Mouse (Mus musculus): Measurements from ENCODE around the gene Hrct1. TPM values are rescaled to one million over a fixed set of nuclear protein-coding genes. Genes with fewer than 3 reads are reported as not detected.

The Hrct1 gene
- 3.9 and 4.3 TPM in 2 replicates for polyA plus RNA-seq (2015; fragmentation: Nextera tagmentation; extraction: Ambion mirVana)

DNA sequence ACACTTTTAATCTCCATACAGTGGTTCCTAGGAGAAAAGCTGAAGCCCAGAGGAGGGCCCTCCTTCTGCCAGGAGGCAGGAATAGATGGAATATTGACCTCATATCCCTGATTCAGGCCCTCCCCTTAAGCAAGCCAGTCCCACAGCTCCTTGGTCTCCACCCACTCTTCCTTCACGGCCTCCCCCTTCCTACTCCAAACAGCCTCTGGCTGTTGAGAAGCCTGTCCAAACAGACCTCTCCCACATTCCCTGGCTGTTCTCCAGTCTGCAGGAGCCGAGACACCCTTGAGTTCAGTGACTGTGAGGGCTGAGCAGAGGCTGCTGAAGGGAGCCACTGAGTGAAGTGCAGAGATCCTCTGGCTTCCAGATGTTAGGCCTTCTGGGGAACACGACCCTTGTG lies at the start of gene Hrct1:
Hrct1 (plus strand) TSS at position 194 of the 400 bp plus-strand sequence.

DNA sequence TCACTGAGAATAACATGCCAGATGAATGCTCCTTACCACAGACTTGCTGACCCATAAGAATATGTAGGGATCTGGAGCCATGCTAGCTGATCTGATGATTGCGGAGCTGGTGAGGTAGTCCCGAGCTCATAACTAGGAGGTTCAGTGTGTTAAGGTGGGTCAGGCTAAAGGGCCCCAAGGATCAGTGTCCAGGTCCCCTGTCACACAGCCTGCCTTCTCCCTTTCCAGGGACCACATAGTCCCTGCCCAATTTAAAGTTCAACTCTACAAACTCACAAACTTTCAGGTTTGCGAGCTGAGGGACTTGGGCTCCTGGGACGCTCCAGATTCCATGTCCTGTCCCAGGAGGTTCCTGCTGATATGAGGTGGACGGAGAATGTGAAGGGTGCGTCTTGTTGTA lies 26.3 kb upstream of the Hrct1 start, which contains the start of gene Olfr70:
Olfr70 (minus strand) TSS at position 101 of the 400 bp plus-strand sequence.

DNA sequence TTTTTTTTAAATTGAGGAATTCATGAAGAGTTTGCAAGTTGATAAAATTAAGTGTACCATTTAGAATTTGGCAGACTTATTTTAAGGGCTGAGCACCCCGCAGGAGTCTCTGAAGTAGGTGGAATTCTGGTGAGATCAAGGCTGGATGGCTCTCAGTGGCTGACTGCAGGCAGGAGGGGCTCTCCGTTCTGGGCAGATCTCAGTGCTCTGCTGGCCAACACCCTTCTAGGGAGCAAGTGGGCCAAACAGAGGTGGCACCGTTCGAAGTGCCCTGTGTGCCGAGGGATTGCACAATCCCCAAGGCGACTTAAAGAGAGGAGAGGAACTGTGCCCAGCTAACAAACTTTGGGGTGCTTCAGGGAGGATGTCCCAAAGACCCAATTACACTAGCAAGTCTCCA lies 17.1 kb upstream of the Hrct1 start, which contains the start of gene Olfr71:
Olfr71 (minus strand) TSS at position 387 of the 400 bp plus-strand sequence.

DNA sequence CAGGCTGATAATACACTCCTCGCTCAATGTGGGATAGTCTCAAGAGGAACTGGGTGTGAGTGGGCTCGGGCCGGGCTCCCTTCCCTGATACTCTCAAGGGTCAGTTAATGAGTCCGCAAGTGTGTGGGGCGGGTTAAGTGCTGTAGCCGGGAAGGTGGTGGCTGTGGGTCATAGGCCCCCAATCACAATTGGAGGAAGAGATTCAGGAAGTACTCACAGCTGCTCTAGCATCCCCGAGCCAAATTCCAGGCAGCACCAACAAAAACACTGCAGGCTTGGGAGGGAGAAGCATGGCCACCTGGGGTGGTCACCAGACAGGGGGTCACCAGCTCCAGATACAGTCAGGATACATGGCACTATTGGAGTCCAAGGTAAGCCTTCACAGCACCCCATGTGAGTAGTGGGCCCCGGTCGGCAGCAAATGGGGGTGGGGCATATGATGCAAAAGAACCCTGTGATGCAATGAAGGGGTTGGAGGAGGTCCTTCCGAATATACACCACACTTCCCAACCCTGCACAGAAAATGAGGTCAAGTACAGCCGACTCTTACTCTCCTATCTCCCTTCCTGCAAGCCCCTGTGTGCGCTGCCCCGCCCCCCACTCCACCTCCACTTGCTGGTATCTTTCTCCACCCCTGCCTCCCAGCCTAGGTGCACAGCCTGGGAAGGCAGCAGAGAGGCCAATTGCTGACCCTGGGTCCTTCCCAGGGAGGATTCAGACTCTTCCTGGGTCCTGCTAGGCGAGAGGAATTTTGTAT lies 3.0 kb downstream of the Hrct1 start, which contains the start of gene Spaar:
Spaar (plus strand) TSS at position 241 of the 757 bp plus-strand sequence.

DNA sequence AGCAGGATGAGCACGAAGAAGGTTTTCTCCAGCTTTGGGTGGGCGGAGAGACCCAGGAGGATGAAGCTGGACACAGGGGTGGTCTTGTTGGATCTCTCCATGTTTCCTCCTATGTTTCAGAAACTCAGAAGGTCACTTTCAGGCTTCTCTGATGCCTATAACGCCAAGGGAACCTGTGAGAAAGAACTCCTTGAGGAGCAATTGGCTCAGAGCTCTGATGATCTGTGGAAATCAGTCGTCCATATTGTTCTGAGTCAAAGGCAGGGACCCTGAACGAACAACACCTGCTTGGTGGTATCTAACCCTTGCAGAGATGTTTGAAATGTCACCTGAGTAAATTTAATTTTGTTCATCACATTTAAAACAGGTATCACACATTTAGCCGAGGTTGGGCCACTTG lies 43.9 kb downstream of the Hrct1 start, which contains the start of gene Olfr159:
Olfr159 (minus strand) TSS at position 101 of the 400 bp plus-strand sequence.

Other genes with a start within 250 kb of the Hrct1 start
- 0.41 TPM in 1 of 2 replicates, not detected in the other for gene Sit1, start 243.5 kb upstream of the Hrct1 start, polyA plus RNA-seq (2015; fragmentation: Nextera tagmentation; extraction: Ambion mirVana)
- gene Ccdc107, start 234.3 kb upstream of the Hrct1 start, polyA plus RNA-seq (2015; fragmentation: Nextera tagmentation; extraction: Ambion mirVana) = 127 and 185 TPM in 2 replicates
- gene Arhgef39, start 227.5 kb upstream of the Hrct1 start, polyA plus RNA-seq (2015; fragmentation: Nextera tagmentation; extraction: Ambion mirVana) = 6.2 and 8.6 TPM in 2 replicates
- gene Car9, start 220.2 kb upstream of the Hrct1 start, polyA plus RNA-seq (2015; fragmentation: Nextera tagmentation; extraction: Ambion mirVana) = 2.2 and 3.2 TPM in 2 replicates
- gene Tpm2, start 203.4 kb upstream of the Hrct1 start, polyA plus RNA-seq (2015; fragmentation: Nextera tagmentation; extraction: Ambion mirVana) = 81.1 and 120 TPM in 2 replicates
- 167 and 207 TPM in 2 replicates for gene Creb3, start 164.9 kb upstream of the Hrct1 start, polyA plus RNA-seq (2015; fragmentation: Nextera tagmentation; extraction: Ambion mirVana)
- 67.9 and 68.8 TPM in 2 replicates for gene Tln1, start 164.5 kb upstream of the Hrct1 start, polyA plus RNA-seq (2015; fragmentation: Nextera tagmentation; extraction: Ambion mirVana)
- gene Rgp1, start 148.5 kb upstream of the Hrct1 start, polyA plus RNA-seq (2015; fragmentation: Nextera tagmentation; extraction: Ambion mirVana) = 12.4 and 20.5 TPM in 2 replicates
- gene Gba2, start 148.3 kb upstream of the Hrct1 start, polyA plus RNA-seq (2015; fragmentation: Nextera tagmentation; extraction: Ambion mirVana) = 9.6 and 13.0 TPM in 2 replicates
- gene Msmp, start 142.7 kb upstream of the Hrct1 start, polyA plus RNA-seq (2015; fragmentation: Nextera tagmentation; extraction: Ambion mirVana) = 1.9 and 2.8 TPM in 2 replicates
- 11.2 and 13.3 TPM in 2 replicates for gene Npr2, start 95.3 kb upstream of the Hrct1 start, polyA plus RNA-seq (2015; fragmentation: Nextera tagmentation; extraction: Ambion mirVana)
- 0.72 and 0.92 TPM in 2 replicates for gene Spag8, start 73.6 kb upstream of the Hrct1 start, polyA plus RNA-seq (2015; fragmentation: Nextera tagmentation; extraction: Ambion mirVana)
- gene Hint2, start 70.7 kb upstream of the Hrct1 start, polyA plus RNA-seq (2015; fragmentation: Nextera tagmentation; extraction: Ambion mirVana) = 236 and 326 TPM in 2 replicates
- gene Tmem8b, start 58.2 kb upstream of the Hrct1 start, polyA plus RNA-seq (2015; fragmentation: Nextera tagmentation; extraction: Ambion mirVana) = 3.6 and 4.9 TPM in 2 replicates
- 2.9 and 3.1 TPM in 2 replicates for gene Fam221b, start 58.0 kb upstream of the Hrct1 start, polyA plus RNA-seq (2015; fragmentation: Nextera tagmentation; extraction: Ambion mirVana)
- gene Olfr70, start 26.4 kb upstream of the Hrct1 start, polyA plus RNA-seq (2015; fragmentation: Nextera tagmentation; extraction: Ambion mirVana) = not detected in 2 replicates
- not detected in 2 replicates for gene Olfr71, start 16.9 kb upstream of the Hrct1 start, polyA plus RNA-seq (2015; fragmentation: Nextera tagmentation; extraction: Ambion mirVana)
- gene Spaar, start 2.8 kb downstream of the Hrct1 start, polyA plus RNA-seq (2015; fragmentation: Nextera tagmentation; extraction: Ambion mirVana) = 0.60 and 1.2 TPM in 2 replicates
- gene Olfr159, start 43.8 kb downstream of the Hrct1 start, polyA plus RNA-seq (2015; fragmentation: Nextera tagmentation; extraction: Ambion mirVana) = not detected in 2 replicates
- not detected in 2 replicates for gene Olfr156, start 96.7 kb downstream of the Hrct1 start, polyA plus RNA-seq (2015; fragmentation: Nextera tagmentation; extraction: Ambion mirVana)
- not detected in 2 replicates for gene Olfr157, start 113.0 kb downstream of the Hrct1 start, polyA plus RNA-seq (2015; fragmentation: Nextera tagmentation; extraction: Ambion mirVana)
- gene Olfr155, start 124.4 kb downstream of the Hrct1 start, polyA plus RNA-seq (2015; fragmentation: Nextera tagmentation; extraction: Ambion mirVana) = not detected in 2 replicates
- gene Reck, start 148.3 kb downstream of the Hrct1 start, polyA plus RNA-seq (2015; fragmentation: Nextera tagmentation; extraction: Ambion mirVana) = 15.1 and 19.8 TPM in 2 replicates
- 33.2 and 43.1 TPM in 2 replicates for gene Glipr2, start 230.2 kb downstream of the Hrct1 start, polyA plus RNA-seq (2015; fragmentation: Nextera tagmentation; extraction: Ambion mirVana)